16 mouse cellular contexts compared by ENCODE assay signal in genomic region chr6:72937859-72938258, GRCm38 (mm10). TPM values are rescaled to one million over a fixed set of nuclear protein-coding genes. Genes with fewer than 3 reads are reported as not detected.
A peak's percentile ranks its signal among the peaks of the same experiment; 100 is the strongest.
DNase-seq lines count a peak whose midpoint lies in the region; ATAC-seq and TF ChIP-seq lines count a peak whose summit lies in the region.
"Had no signal": no experiment of that assay in that cellular context is flagged by ENCODE, and none has a peak within 500 bp of the region (broad histone marks: within the 10 kb centered on the region; RNA-seq: fewer than 3 reads in every experiment).

No protein-coding gene starts in this region.

- no peak for TF ChIP-seq POLR2A in bone marrow, adult 2 months (IDR thresholded peaks at IDR 0.05; ENCODE audit: borderline replicate concordance, control insufficient read depth, low read depth, low read length)

- no peaks in the 10 kb centered on the region; the same call in 1 of the 2 replicates for H3K4me1 ChIP-seq in bone marrow, adult 2 months (ENCODE audit: control insufficient read depth, insufficient read depth, low read length)
- H3K4me1 ChIP-seq in liver, postnatal 0 days (ENCODE audit: insufficient read depth), result no peaks in the 10 kb centered on the region
- H3K4me1 ChIP-seq: hindbrain, embryonic 10.5 days; limb, embryonic 15.5 days had no signal

- peak overlapping the region; percentile 57; the same call in 1 of the 2 replicates for H3K27ac ChIP-seq in bone marrow, adult 2 months (ENCODE audit: control insufficient read depth, insufficient read depth, low read depth, low read length, poor library complexity)
- H3K27ac ChIP-seq in liver, postnatal 0 days (ENCODE audit: low read depth), result peak overlapping the region; percentile 52
- H3K27ac ChIP-seq: hindbrain, embryonic 10.5 days; limb, embryonic 15.5 days had no signal

- H3K9me3 ChIP-seq in liver, postnatal 0 days (ENCODE audit: low read length), result no peaks in the 10 kb centered on the region
- H3K9me3 ChIP-seq: hindbrain, embryonic 10.5 days; limb, embryonic 15.5 days had no signal

- TF ChIP-seq EP300 in liver, postnatal 0 days (IDR thresholded peaks at IDR 0.05; ENCODE audit: low read depth), result no peak

- ATAC-seq in liver, postnatal 0 days, result peak; percentile 43; the same call in 1 of the 2 replicates
- ATAC-seq: forebrain, embryonic 14.5 days had no signal

- no peak for TF ChIP-seq CTCF in bone marrow, adult 2 months (IDR thresholded peaks at IDR 0.05; ENCODE audit: control insufficient read depth, insufficient read depth, low read length)
- no peak for TF ChIP-seq CTCF in liver, postnatal 0 days (IDR thresholded peaks at IDR 0.05; ENCODE audit: low read depth)

- peak overlapping the region; percentile 44 for H3K4me2 ChIP-seq in liver, postnatal 0 days (ENCODE audit: low read depth, low read length)
- H3K4me2 ChIP-seq: limb, embryonic 15.5 days had no signal

- H3K36me3 ChIP-seq in liver, postnatal 0 days (replicated peaks; ENCODE audit: insufficient read depth, low read length), result no peaks in the 10 kb centered on the region
- no peaks in the 10 kb centered on the region for H3K36me3 ChIP-seq in splenic B cell, adult 2 months (ENCODE audit: control insufficient read depth, insufficient read depth, low read length, poor library complexity, severe bottlenecking)
- H3K36me3 ChIP-seq: hindbrain, embryonic 10.5 days; limb, embryonic 15.5 days had no signal

- H3K4me3 ChIP-seq in bone marrow, adult 2 months (replicated peaks; ENCODE audit: control insufficient read depth, low read depth, low read length), result peak overlapping the region; percentile 1
- H3K4me3 ChIP-seq in liver, postnatal 0 days (ENCODE audit: low read depth, low read length), result no peak overlapping the region
- H3K4me3 ChIP-seq: hindbrain, embryonic 10.5 days; limb, embryonic 15.5 days had no signal

- H3K27me3 ChIP-seq in liver, postnatal 0 days (ENCODE audit: insufficient read depth, low read length), result no peaks in the 10 kb centered on the region
- no peaks in the 10 kb centered on the region for H3K27me3 ChIP-seq in splenic B cell, adult 2 months (ENCODE audit: control insufficient read depth, insufficient read depth, low read length, poor library complexity, severe bottlenecking)

- no peak overlapping the region for H3K9ac ChIP-seq in liver, postnatal 0 days (replicated peaks)
- H3K9ac ChIP-seq: limb, embryonic 15.5 days had no signal

- DNase-seq in thymus, postnatal 0 days (ENCODE audit: low spot score), result peak; percentile 7
- no peak for DNase-seq in thymus, adult 18-20 months
- no peak for DNase-seq in liver, postnatal 0 days
- peak; percentile 72 for DNase-seq in splenic B cell, adult 2 months (ENCODE audit: low read depth, low spot score)
- DNase-seq in retina, postnatal 1 day, result no peak
- DNase-seq in right cerebral cortex, postnatal 4 days, result no peak
- no peak for DNase-seq in cerebellum, postnatal 10 days
- DNase-seq: adrenal gland, postnatal 14 days; cerebellum, adult 8-10 months; gastrocnemius, postnatal 36 days; kidney, adult 9 months; layer of hippocampus, adult 9-11 months had no signal

- under 1% methylated on average over 5 of the region's 5 CpGs for WGBS in bone marrow, adult 2 months
- WGBS in liver, postnatal 0 days (ENCODE audit: insufficient replicate concordance), result 16% methylated on average over 5 of the region's 5 CpGs

RNA-seq across cellular contexts. Expression of gene Tmsb10, which starts 20.7 kb away (rescaled TPM):
- polyA plus RNA-seq in thymus, postnatal 0 days (2015; fragmentation: Nextera tagmentation; extraction: Ambion mirVana), result 2,490 and 2,753 TPM in 2 replicates
- polyA plus RNA-seq in bone marrow, adult 2 months (2011; ENCODE audit: insufficient read depth, insufficient read length, low replicate concordance, missing spikeins), result 247 and 517 TPM in 2 replicates
- polyA plus RNA-seq in liver, postnatal 0 days (2015; fragmentation: Nextera tagmentation; extraction: Ambion mirVana), result 320 and 328 TPM in 2 replicates

RNA-seq across cellular contexts. Expression of gene Kcmf1, which starts 38.1 kb away (rescaled TPM):
- polyA plus RNA-seq in thymus, postnatal 0 days (2015; fragmentation: Nextera tagmentation; extraction: Ambion mirVana), result 33.2 and 41.1 TPM in 2 replicates
- polyA plus RNA-seq in bone marrow, adult 2 months (2011; ENCODE audit: insufficient read depth, insufficient read length, low replicate concordance, missing spikeins), result 35.9 and 51.4 TPM in 2 replicates
- polyA plus RNA-seq in liver, postnatal 0 days (2015; fragmentation: Nextera tagmentation; extraction: Ambion mirVana), result 32.9 and 33.5 TPM in 2 replicates

Comparison
In these comparisons a context has a peak if more than half of its experiments do, and no peak if none do; other contexts are left out.
1. DNase-seq: peak in thymus, postnatal 0 days (single experiment) and splenic B cell, adult 2 months (single experiment); none in thymus, adult 18-20 months (0 of 2), liver, postnatal 0 days (single experiment), retina, postnatal 1 day (single experiment), right cerebral cortex, postnatal 4 days (single experiment) and cerebellum, postnatal 10 days (0 of 2).